Mouse (Mus musculus) cerebellum, adult 8-10 months (tissue): ENCODE measurements around the gene Sry.

Experiments used
- DNase-seq: peaks from one replicate; pipeline ENCODE4 v3.0.0; 2022

The Sry gene

GRCm38 (mm10) chrY:2663558-2663957, at the start of gene Sry:
Gene Sry, minus strand, starts transcription at chrY:2663658.
- DNase-seq = no peak
